Mouse (Mus musculus) ovary, adult 2 months (tissue): ENCODE results near the gene Gm17027. TPM values are rescaled to one million over a fixed set of nuclear protein-coding genes. Genes with fewer than 3 reads are reported as not detected.

Experiments
- polyA plus RNA-seq: library from polyadenylated mRNA; depleted of rRNA; stranded (reverse); fragments of >200 nt; gene quantifications from 2 replicates; pipeline ENCODE4 v1.2.3, GENCODE M21; 2012; rRNA removed

The Gm17027 gene
- polyA plus RNA-seq, result not detected in 2 replicates

GRCm38 (mm10) chr14:42162522-42162921 lies at the start of gene Gm17027:
Gene Gm17027 (minus strand): TSS chr14:42162622.

DNA sequence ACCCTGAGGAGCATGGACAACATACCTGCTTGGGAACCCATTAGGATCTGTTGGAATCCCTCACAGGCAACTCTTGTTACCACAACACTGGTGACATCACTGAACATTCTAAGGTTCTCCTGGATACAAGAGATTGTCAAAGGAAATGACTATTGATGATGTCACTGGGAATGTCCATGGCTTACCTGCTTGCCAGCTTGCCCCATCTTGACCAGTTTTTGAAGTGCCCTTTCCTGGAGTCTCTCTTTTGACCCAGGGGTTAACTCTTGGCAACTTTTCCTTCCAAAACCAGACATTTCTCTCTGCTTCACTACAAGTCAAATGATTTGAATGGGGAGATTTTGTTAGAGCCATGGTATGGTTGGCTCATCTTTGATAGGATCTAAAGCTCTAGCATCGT lies 28.3 kb upstream of the Gm17027 start, which contains the start of gene Gm3573:
TSS of gene Gm3573 (minus strand) at position 101 of the 400 bp plus-strand sequence.

GRCm38 (mm10) chr14:42117269-42117668 lies 45.2 kb downstream of the Gm17027 start, which contains the start of gene Gm7951:
Gene Gm7951 (minus strand): TSS chr14:42117369.

Other genes with a start within 250 kb of the Gm17027 start
- not detected in 2 replicates for gene 1700049E17Rik1, start 237.7 kb downstream of the Gm17027 start, polyA plus RNA-seq
- not detected in 2 replicates for gene 1700024B05Rik, start 218.6 kb downstream of the Gm17027 start, polyA plus RNA-seq
- not detected in 2 replicates for gene Gm6401, start 194.7 kb downstream of the Gm17027 start, polyA plus RNA-seq
- not detected in 2 replicates for gene Gm3543, start 179.3 kb downstream of the Gm17027 start, polyA plus RNA-seq
- gene Gm7951, start 45.3 kb downstream of the Gm17027 start, polyA plus RNA-seq, result not detected in 2 replicates
- gene Gm3573, start 28.2 kb upstream of the Gm17027 start, polyA plus RNA-seq, result not detected in 2 replicates
- not detected in 2 replicates for gene Gm17026, start 97.4 kb upstream of the Gm17027 start, polyA plus RNA-seq
- not detected in 2 replicates for gene Gm9611, start 134.7 kb upstream of the Gm17027 start, polyA plus RNA-seq
- gene Gm7995, start 147.6 kb upstream of the Gm17027 start, polyA plus RNA-seq, result not detected in 2 replicates